Comparison of ENCODE assay signal across 8 mouse cellular contexts in genomic region chr8:70315624-70316510, GRCm38 (mm10). TPM values are rescaled to one million over a fixed set of nuclear protein-coding genes. Genes with fewer than 3 reads are reported as not detected.
DNase-seq lines count a peak whose midpoint lies in the region; ATAC-seq and TF ChIP-seq lines count a peak whose summit lies in the region.

Gene Cers1, plus strand, starts transcription at chr8:70315775.

- peak within 1 kb of the TSS; percentile 87 for H3K4me3 ChIP-seq in ES-Bruce4 (ENCODE audit: low read depth, low read length)
- H3K4me3 ChIP-seq in bone marrow macrophage, adult 2 months (ENCODE audit: insufficient read depth, low read length) = peak within 1 kb of the TSS; percentile 64
- H3K4me3 ChIP-seq in forebrain, embryonic 11.5 days (ENCODE audit: low read depth, low read length) = peak within 1 kb of the TSS; percentile 52
- peak within 1 kb of the TSS; percentile 63 for H3K4me3 ChIP-seq in heart, embryonic 16.5 days (ENCODE audit: low read length)
- H3K4me3 ChIP-seq in lung, adult 2 months (replicated peaks; ENCODE audit: extremely low read depth, low read depth, low read length) = peak within 1 kb of the TSS; percentile 61

- H3K9ac ChIP-seq in ES-Bruce4 (ENCODE audit: low read depth, poor library complexity, severe bottlenecking) = peak within 1 kb of the TSS; percentile 73
- H3K9ac ChIP-seq in forebrain, embryonic 11.5 days (ENCODE audit: low read length) = peak within 1 kb of the TSS; percentile 68
- H3K9ac ChIP-seq in heart, embryonic 16.5 days (ENCODE audit: low read length) = peak within 1 kb of the TSS; percentile 76

- TF ChIP-seq CTCF in ES-Bruce4 (IDR thresholded peaks at IDR 0.05; ENCODE audit: low read depth, low read length) = no peak
- TF ChIP-seq CTCF in bone marrow macrophage, adult 2 months (IDR thresholded peaks at IDR 0.05; ENCODE audit: low read depth, low read length) = no peak
- TF ChIP-seq CTCF in lung, adult 2 months (IDR thresholded peaks at IDR 0.05; ENCODE audit: insufficient read depth, low read length) = no peak

- ATAC-seq in forebrain, embryonic 11.5 days (replicated peaks; ENCODE audit: low FRiP score) = peak; percentile 56
- peak; percentile 71 for ATAC-seq in heart, embryonic 16.5 days (replicated peaks; ENCODE audit: extremely low read depth, insufficient read depth, low FRiP score)
- ATAC-seq in activated CD4-positive, CD25-positive, alpha-beta regulatory T cell, adult 4 months = no peak

- TF ChIP-seq EP300 in ES-Bruce4 (IDR thresholded peaks at IDR 0.05; ENCODE audit: insufficient read depth, low read depth, low read length) = no peak

- peak; percentile 87 for DNase-seq in forebrain, embryonic 11.5 days (ENCODE audit: low spot score)
- DNase-seq in layer of hippocampus, adult 8-10 months (ENCODE audit: low spot score in 2 of 2) = peak; percentile 73 to 78
- peak; percentile 56 for DNase-seq in lung, adult 2 months
- peak; percentile 77 for DNase-seq in retina, embryonic 14.5 days (ENCODE audit: low spot score)

- peak within 1 kb of the TSS; percentile 62 for H3K4me2 ChIP-seq in forebrain, embryonic 11.5 days (ENCODE audit: low read depth, low read length, severe bottlenecking)
- peak within 1 kb of the TSS; percentile 92 for H3K4me2 ChIP-seq in heart, embryonic 16.5 days (ENCODE audit: low read depth, low read length)

- no peaks in the 10 kb centered on the region for H3K27me3 ChIP-seq in ES-Bruce4 (ENCODE audit: control insufficient read depth, insufficient read depth, low read length, poor library complexity, severe bottlenecking)
- H3K27me3 ChIP-seq in forebrain, embryonic 11.5 days (ENCODE audit: control insufficient read depth, insufficient read depth, low read length) = no peaks in the 10 kb centered on the region
- H3K27me3 ChIP-seq in heart, embryonic 16.5 days (ENCODE audit: control insufficient read depth, insufficient read depth, low read length) = no peaks in the 10 kb centered on the region

- H3K36me3 ChIP-seq in ES-Bruce4 (ENCODE audit: control insufficient read depth, insufficient read depth, low read length, poor library complexity, severe bottlenecking) = peaks cover 10% of the 10 kb centered on the region; the same call in 1 of the 2 replicates
- H3K36me3 ChIP-seq in forebrain, embryonic 11.5 days (ENCODE audit: control insufficient read depth, insufficient read depth, low read length) = 0 out of 2 replicates have a peak, but pooled peaks cover 5% of the 10 kb centered on the region
- peaks cover 20% of the 10 kb centered on the region for H3K36me3 ChIP-seq in heart, embryonic 16.5 days (ENCODE audit: control insufficient read depth, insufficient read depth)

- WGBS in forebrain, embryonic 11.5 days = 1% methylated on average over 66 of the region's 66 CpGs
- 4% methylated on average over 63 of the region's 66 CpGs for WGBS in heart, embryonic 16.5 days
- WGBS in lung, adult 2 months = 6% methylated on average over 66 of the region's 66 CpGs

- H3K9me3 ChIP-seq in ES-Bruce4 (replicated peaks; ENCODE audit: control insufficient read depth, insufficient read depth, low read length, poor library complexity, severe bottlenecking) = no peaks in the 10 kb centered on the region
- H3K9me3 ChIP-seq in forebrain, embryonic 11.5 days (ENCODE audit: control insufficient read depth, low read length) = no peaks in the 10 kb centered on the region
- no peaks in the 10 kb centered on the region for H3K9me3 ChIP-seq in heart, embryonic 16.5 days (replicated peaks; ENCODE audit: control insufficient read depth, low read length)

- no peaks in the 10 kb centered on the region for H3K4me1 ChIP-seq in ES-Bruce4 (ENCODE audit: control insufficient read depth, insufficient read depth, low read length)
- H3K4me1 ChIP-seq in bone marrow macrophage, adult 2 months (ENCODE audit: control insufficient read depth, insufficient read depth, low read length) = no peaks in the 10 kb centered on the region
- H3K4me1 ChIP-seq in forebrain, embryonic 11.5 days (replicated peaks; ENCODE audit: control insufficient read depth, insufficient read depth, low read length) = peaks cover 22% of the 10 kb centered on the region
- peaks cover 13% of the 10 kb centered on the region for H3K4me1 ChIP-seq in heart, embryonic 16.5 days (ENCODE audit: control insufficient read depth, insufficient read depth, low read length)
- no peaks in the 10 kb centered on the region for H3K4me1 ChIP-seq in lung, adult 2 months (ENCODE audit: control insufficient read depth, insufficient read depth, low read length)

- no peak within 1 kb of the TSS for H3K27ac ChIP-seq in ES-Bruce4 (ENCODE audit: insufficient read depth, low read length)
- no peak within 1 kb of the TSS for H3K27ac ChIP-seq in bone marrow macrophage, adult 2 months (ENCODE audit: insufficient read depth, low read depth, low read length)
- peak within 1 kb of the TSS; percentile 85 for H3K27ac ChIP-seq in forebrain, embryonic 11.5 days (ENCODE audit: low read depth, low read length)
- H3K27ac ChIP-seq in heart, embryonic 16.5 days (ENCODE audit: low read length) = no peak within 1 kb of the TSS

- no peak for TF ChIP-seq POLR2A in ES-Bruce4 (IDR thresholded peaks at IDR 0.05; ENCODE audit: insufficient read depth, low read length)
- no peak for TF ChIP-seq POLR2A in bone marrow macrophage, adult 2 months (IDR thresholded peaks at IDR 0.05; ENCODE audit: borderline replicate concordance, low read depth, low read length)
- TF ChIP-seq POLR2A in lung, adult 2 months (IDR thresholded peaks at IDR 0.05; ENCODE audit: borderline replicate concordance, extremely low read depth, low read depth, low read length) = no peak

RNA-seq across cellular contexts. Expression of gene Cers1, which starts in this region (rescaled TPM):
- 3.4 and 3.8 TPM in 2 replicates for polyA plus RNA-seq in ES-Bruce4 (2011; ENCODE audit: insufficient read depth, insufficient read length, low read depth, missing spikeins)
- not detected in 2 replicates for polyA plus RNA-seq in bone marrow macrophage, adult 2 months (2012; ENCODE audit: insufficient read depth, insufficient read length, missing spikeins)
- 10.6 and 11.0 TPM in 2 replicates for polyA plus RNA-seq in forebrain, embryonic 11.5 days (2014; fragmentation: Nextera tagmentation; extraction: Ambion mirVana)
- 1.3 TPM in 2 replicates for polyA plus RNA-seq in heart, embryonic 16.5 days (2015; fragmentation: Nextera tagmentation; extraction: Ambion mirVana)
- total RNA-seq in layer of hippocampus, adult 8-10 months (2022) = 100 to 1,000 TPM in 3 of 4 experiments, 10 to 100 TPM in 1; 99.3 to 118 (median 106) TPM
- 2.7 TPM in 2 replicates for polyA plus RNA-seq in lung, adult 2 months (2012; rRNA removed)
- not detected for polyA plus RNA-seq in activated CD4-positive, CD25-positive, alpha-beta regulatory T cell, adult 4 months (2017; shearing (Covaris generic))
